Mouse (Mus musculus): ENCODE measurements around the gene Brd1. TPM values are rescaled to one million over a fixed set of nuclear protein-coding genes. Genes with fewer than 3 reads are reported as not detected.

Gene Brd1
- polyA plus RNA-seq, 1 experiment from 2014 or later, result 8.2 TPM

Other genes starting within 250 kb of the Brd1 start
- gene Zdhhc25, start 133.9 kb downstream of the Brd1 start, polyA plus RNA-seq (2016; fragmentation: Nextera tagmentation; extraction: Ambion mirVana), result not detected in 2 replicates
- 16.5 and 17.6 TPM in 2 replicates for gene Zbed4, start 17.4 kb upstream of the Brd1 start, polyA plus RNA-seq (2016; fragmentation: Nextera tagmentation; extraction: Ambion mirVana)
- gene Alg12, start 85.1 kb upstream of the Brd1 start, polyA plus RNA-seq (2016; fragmentation: Nextera tagmentation; extraction: Ambion mirVana), result 6.9 and 7.6 TPM in 2 replicates
- 61.1 and 68.6 TPM in 2 replicates for gene Creld2, start 85.4 kb upstream of the Brd1 start, polyA plus RNA-seq (2016; fragmentation: Nextera tagmentation; extraction: Ambion mirVana)
- gene Pim3, start 128.0 kb upstream of the Brd1 start, polyA plus RNA-seq (2016; fragmentation: Nextera tagmentation; extraction: Ambion mirVana), result 22.5 and 23.5 TPM in 2 replicates
- gene Ttll8, start 220.2 kb upstream of the Brd1 start, polyA plus RNA-seq (2016; fragmentation: Nextera tagmentation; extraction: Ambion mirVana), result not detected in 2 replicates
- gene Mlc1, start 244.8 kb upstream of the Brd1 start, polyA plus RNA-seq (2016; fragmentation: Nextera tagmentation; extraction: Ambion mirVana), result not detected in 2 replicates
- not detected in 2 replicates for gene Mov10l1, start 248.7 kb upstream of the Brd1 start, polyA plus RNA-seq (2016; fragmentation: Nextera tagmentation; extraction: Ambion mirVana)

Measured in liver, embryonic 12.5 days (tissue).